Mouse (Mus musculus) heart, embryonic 13.5 days (tissue): ENCODE results near the gene 4930564D02Rik. TPM values are rescaled to one million over a fixed set of nuclear protein-coding genes. Genes with fewer than 3 reads are reported as not detected.
A peak's percentile ranks its signal among the peaks of the same experiment; 100 is the strongest.

ENCODE experiments used
- ATAC-seq: fragments of 200-750 bp; cut with Nextera tagmentation; 2 replicates; pipeline ENCODE4 v1.8.0; 2017; ENCODE audit warnings: moderate TSS enrichment; ENCODE audit not compliant: insufficient number of reproducible peaks, low FRiP score, low TSS enrichment; ENCODE audit errors: extremely low read depth
- H3K27ac ChIP-seq: fragments of 300-500 bp; sonication (generic); replicated peaks from 2 replicates; pipeline ENCODE4 v1.5.1; 2015; ENCODE audit warnings: moderate library complexity, mild to moderate bottlenecking, inconsistent platforms
- H3K27me3 ChIP-seq: fragments of 300-500 bp; sonication (generic); replicated peaks from 2 replicates; pipeline ENCODE4 v1.6.1; 2015; ENCODE audit warnings: mild to moderate bottlenecking, inconsistent platforms
- H3K36me3 ChIP-seq: fragments of 300-500 bp; sonication (generic); 2 replicates; pipeline ENCODE4 v1.6.1; 2015; ENCODE audit warnings: mild to moderate bottlenecking, inconsistent platforms
- H3K4me1 ChIP-seq: fragments of 300-500 bp; sonication (generic); 2 replicates; pipeline ENCODE4 v1.6.1; 2015; ENCODE audit warnings: inconsistent platforms
- H3K4me2 ChIP-seq: fragments of 300-500 bp; sonication (generic); 2 replicates; pipeline ENCODE4 v1.6.1; 2015; ENCODE audit warnings: inconsistent platforms, mild to moderate bottlenecking, moderate library complexity
- H3K4me3 ChIP-seq: fragments of 300-500 bp; sonication (generic); 2 replicates; pipeline ENCODE4 v1.5.1; 2015; ENCODE audit warnings: moderate library complexity, mild to moderate bottlenecking, inconsistent platforms
- H3K9ac ChIP-seq: fragments of 300-500 bp; sonication (generic); 2 replicates; pipeline ENCODE4 v1.6.1; 2015; ENCODE audit warnings: inconsistent platforms, mild to moderate bottlenecking, moderate library complexity
- H3K9me3 ChIP-seq: fragments of 300-500 bp; sonication (generic); 2 replicates; pipeline ENCODE4 v1.6.1; 2016; ENCODE audit warnings: inconsistent platforms
- WGBS: fragments of 180-500 bp; shearing (Covaris S2); methylation state at CpG from one replicate; pipeline ENCODE4 v1.1.7; 2015; ENCODE audit warnings: mixed read lengths; 5-methylcytosine and 5-hydroxymethylcytosine counted together
- polyA plus RNA-seq: library from polyadenylated mRNA; unstranded; fragments of >200 nt; fragmentation: Nextera tagmentation; extraction: Ambion mirVana; gene quantifications from 2 replicates; pipeline ENCODE4 v1.2.1, GENCODE M21; 2015

4930564D02Rik gene
- polyA plus RNA-seq, 1 experiment from 2014 or later = not detected

DNA sequence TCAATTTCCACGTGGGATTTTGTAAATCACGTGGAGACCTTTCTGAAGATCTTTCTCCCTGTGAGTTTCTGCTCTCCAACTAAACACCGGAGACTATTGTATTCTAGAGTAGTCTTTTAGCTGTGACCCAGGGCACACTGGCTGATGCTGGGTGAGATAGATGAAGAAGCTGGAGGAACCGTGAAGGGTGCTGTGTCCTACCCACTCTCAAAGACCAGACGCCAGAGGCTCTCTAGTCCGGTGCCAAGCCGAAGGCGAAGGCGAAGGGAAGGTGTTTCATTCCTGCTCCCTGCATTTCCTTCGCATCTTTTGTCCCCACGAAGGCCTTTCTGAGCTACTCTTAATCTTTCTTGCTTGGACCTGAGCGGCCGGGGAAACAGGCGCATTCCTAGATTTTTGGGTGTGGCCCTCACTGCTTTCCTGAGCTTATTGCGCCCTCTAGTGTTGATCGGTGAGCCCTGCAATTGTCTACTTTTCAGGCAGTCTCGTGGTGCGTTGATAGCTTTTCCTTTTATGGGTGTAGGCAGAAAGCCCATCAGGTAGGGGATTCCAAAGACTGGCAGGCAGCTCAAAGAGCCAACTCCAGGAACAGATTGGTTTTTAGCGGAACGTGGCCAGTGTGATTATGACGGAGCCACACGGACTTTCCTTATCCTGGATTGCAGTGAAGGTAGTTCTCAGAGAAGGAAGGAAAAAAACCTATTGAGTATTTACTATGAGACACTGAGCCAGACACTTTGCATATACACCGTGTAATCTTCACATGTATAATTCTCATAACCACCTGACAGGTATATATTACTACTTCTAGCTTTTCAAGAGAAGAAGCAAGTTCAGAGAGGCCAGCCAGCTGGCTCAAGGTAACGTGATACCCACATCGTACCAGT is 7.8 kb upstream of the 4930564D02Rik start:
- no peak for ATAC-seq
- Histone ChIP-seq H3K36me3 (no peaks in the 10 kb centered on the region), H3K27me3 (no peaks in the 10 kb centered on the region), H3K4me3 (peak overlapping the region; percentile 45), H3K9ac (peak overlapping the region; percentile 75), H3K27ac (no peak overlapping the region), H3K9me3 (no peaks in the 10 kb centered on the region), H3K4me2 (peak overlapping the region; percentile 70), H3K4me1 (peaks cover 42% of the 10 kb centered on the region)
- WGBS = 12% methylated on average over 25 of the region's 25 CpGs

- Histone ChIP-seq H3K4me2 (no peak overlapping the region), H3K4me3 (no peak overlapping the region), H3K27ac (no peak overlapping the region), H3K36me3 (no peaks in the 10 kb centered on the region), H3K9me3 (no peaks in the 10 kb centered on the region), H3K27me3 (no peaks in the 10 kb centered on the region), H3K9ac (no peak overlapping the region), H3K4me1 (peaks cover 32% of the 10 kb centered on the region)
- WGBS = 23% methylated on average over 7 of the region's 7 CpGs
- ATAC-seq = no peak
These were observed 6.7 kb upstream of the 4930564D02Rik start for GRCm38 (mm10) chr3:105059911-105060310.

GRCm38 (mm10) chr3:105060992-105061391 is 5.7 kb upstream of the 4930564D02Rik start:
- no peak for ATAC-seq
- Histone ChIP-seq H3K4me3 (no peak overlapping the region), H3K4me2 (no peak overlapping the region), H3K9ac (no peak overlapping the region), H3K36me3 (no peaks in the 10 kb centered on the region), H3K9me3 (no peaks in the 10 kb centered on the region), H3K4me1 (peaks cover 21% of the 10 kb centered on the region), H3K27me3 (no peaks in the 10 kb centered on the region), H3K27ac (no peak overlapping the region)
- 68% methylated on average over 6 of the region's 6 CpGs for WGBS

DNA sequence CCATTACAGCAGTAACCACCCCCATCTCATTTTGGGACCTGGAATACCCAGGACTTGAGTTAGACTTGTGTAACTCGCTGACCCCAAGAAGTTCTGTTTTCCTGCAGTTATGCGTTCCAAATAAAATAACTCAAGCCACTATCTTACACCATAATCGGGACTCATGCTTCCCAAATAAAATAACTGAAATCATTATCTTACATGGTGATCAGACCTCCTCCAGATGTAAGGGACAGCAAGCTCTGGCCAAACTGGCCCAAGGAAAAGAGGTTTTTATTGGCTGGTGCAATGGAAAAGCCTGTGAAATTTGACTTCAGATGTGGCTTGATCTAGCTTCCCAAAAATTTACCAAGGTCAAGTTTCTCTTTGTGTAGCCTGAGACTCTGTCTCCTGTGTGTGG is 5.1 kb upstream of the 4930564D02Rik start:
- Histone ChIP-seq H3K9ac (no peak overlapping the region), H3K9me3 (no peaks in the 10 kb centered on the region), H3K4me3 (no peak overlapping the region), H3K27ac (no peak overlapping the region), H3K4me1 (peaks cover 20% of the 10 kb centered on the region), H3K27me3 (no peaks in the 10 kb centered on the region), H3K36me3 (no peaks in the 10 kb centered on the region), H3K4me2 (no peak overlapping the region)
- ATAC-seq = no peak
- 73% methylated on average over 3 of the region's 3 CpGs for WGBS

GRCm38 (mm10) chr3:105061991-105062390 is 4.7 kb upstream of the 4930564D02Rik start:
- H3K27me3 ChIP-seq = no peaks in the 10 kb centered on the region
- no peaks in the 10 kb centered on the region for H3K36me3 ChIP-seq
- WGBS = 56% methylated on average over 1 of the region's 1 CpGs
- no peak overlapping the region for H3K9ac ChIP-seq
- H3K4me3 ChIP-seq = no peak overlapping the region
- H3K4me1 ChIP-seq = peaks cover 20% of the 10 kb centered on the region
- H3K9me3 ChIP-seq = no peaks in the 10 kb centered on the region; the same call in 1 of the 2 replicates
- no peak overlapping the region for H3K27ac ChIP-seq
- ATAC-seq = no peak
- no peak overlapping the region for H3K4me2 ChIP-seq

GRCm38 (mm10) chr3:105062676-105063075 is 4.0 kb upstream of the 4930564D02Rik start:
- no peak for ATAC-seq
- Histone ChIP-seq H3K9ac (no peak overlapping the region), H3K36me3 (no peaks in the 10 kb centered on the region), H3K4me1 (peaks cover 20% of the 10 kb centered on the region), H3K4me3 (no peak overlapping the region), H3K27ac (no peak overlapping the region), H3K27me3 (no peaks in the 10 kb centered on the region), H3K4me2 (no peak overlapping the region), H3K9me3 (no peaks in the 10 kb centered on the region; the same call in 1 of the 2 replicates)
- 70% methylated on average over 9 of the region's 9 CpGs for WGBS

DNA sequence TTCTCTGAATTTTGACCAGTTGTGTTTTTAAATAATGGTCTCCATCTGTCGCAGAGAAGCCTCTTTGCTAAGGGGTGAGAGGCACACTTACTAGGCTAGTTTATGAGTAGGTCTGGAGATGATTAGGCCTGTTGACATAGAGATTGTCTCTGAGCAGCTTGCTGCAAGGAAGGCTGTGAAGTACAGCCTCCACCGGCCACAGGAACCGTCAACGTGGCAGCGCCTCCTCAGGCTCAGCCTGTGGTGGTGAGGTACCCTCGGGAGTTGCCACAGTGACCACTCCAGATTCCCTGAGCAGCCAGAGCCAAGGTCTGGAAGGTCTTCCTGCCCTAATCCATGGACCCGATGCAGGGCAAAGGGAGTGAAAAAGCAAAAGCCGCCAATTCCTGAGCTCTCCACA is 3.9 kb downstream of the 4930564D02Rik start:
- Histone ChIP-seq H3K36me3 (no peaks in the 10 kb centered on the region), H3K27me3 (no peaks in the 10 kb centered on the region), H3K9me3 (no peaks in the 10 kb centered on the region; the same call in 1 of the 2 replicates), H3K9ac (no peak overlapping the region), H3K27ac (no peak overlapping the region), H3K4me1 (no peaks in the 10 kb centered on the region), H3K4me3 (no peak overlapping the region), H3K4me2 (no peak overlapping the region)
- WGBS = 57% methylated on average over 8 of the region's 8 CpGs
- ATAC-seq = no peak

GRCm38 (mm10) chr3:105071251-105071650 is 4.6 kb downstream of the 4930564D02Rik start:
- H3K27ac ChIP-seq = no peak overlapping the region
- no peaks in the 10 kb centered on the region; the same call in 1 of the 2 replicates for H3K9me3 ChIP-seq
- no peaks in the 10 kb centered on the region for H3K4me1 ChIP-seq
- no peak overlapping the region for H3K4me2 ChIP-seq
- ATAC-seq = no peak
- 81% methylated on average over 5 of the region's 5 CpGs for WGBS
- H3K36me3 ChIP-seq = no peaks in the 10 kb centered on the region
- H3K4me3 ChIP-seq = no peak overlapping the region
- no peaks in the 10 kb centered on the region for H3K27me3 ChIP-seq
- no peak overlapping the region for H3K9ac ChIP-seq

DNA sequence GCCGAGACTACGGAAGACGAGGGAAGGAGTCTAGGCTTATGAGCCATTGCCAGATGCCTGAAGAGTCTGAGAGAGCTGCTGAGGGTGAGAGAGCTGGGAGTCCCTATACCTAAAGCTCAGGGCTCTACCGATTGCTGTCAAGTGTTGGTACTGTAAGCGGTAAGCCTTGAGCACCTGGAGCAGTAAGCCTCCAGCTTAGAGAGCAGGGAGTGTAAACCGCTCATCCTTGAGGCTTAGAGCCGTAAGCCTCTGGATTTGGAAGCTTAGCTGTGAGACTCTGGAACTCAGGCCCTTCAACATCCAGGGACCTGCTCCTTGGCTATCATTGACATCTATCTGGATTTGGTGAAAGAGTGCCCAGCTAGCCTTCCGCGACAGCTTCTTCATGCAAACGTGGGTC is 5.9 kb downstream of the 4930564D02Rik start:
- Histone ChIP-seq H3K27me3 (0 out of 2 replicates have a peak, but pooled peaks cover 3% of the 10 kb centered on the region), H3K4me3 (no peak overlapping the region), H3K27ac (no peak overlapping the region), H3K36me3 (no peaks in the 10 kb centered on the region), H3K9ac (no peak overlapping the region), H3K4me1 (no peaks in the 10 kb centered on the region), H3K4me2 (no peak overlapping the region), H3K9me3 (no peaks in the 10 kb centered on the region)
- ATAC-seq = no peak
- 84% methylated on average over 10 of the region's 10 CpGs for WGBS

GRCm38 (mm10) chr3:105075796-105076195 is 9.2 kb downstream of the 4930564D02Rik start:
- no peak overlapping the region for H3K4me3 ChIP-seq
- no peaks in the 10 kb centered on the region for H3K9me3 ChIP-seq
- 82% methylated on average over 5 of the region's 5 CpGs for WGBS
- 0 out of 2 replicates have a peak, but pooled peaks cover 3% of the 10 kb centered on the region for H3K4me1 ChIP-seq
- no peak overlapping the region for H3K27ac ChIP-seq
- 0 out of 2 replicates have a peak, but pooled peaks cover 5% of the 10 kb centered on the region for H3K27me3 ChIP-seq
- ATAC-seq = no peak
- H3K9ac ChIP-seq = no peak overlapping the region
- no peaks in the 10 kb centered on the region for H3K36me3 ChIP-seq
- no peak overlapping the region for H3K4me2 ChIP-seq

DNA sequence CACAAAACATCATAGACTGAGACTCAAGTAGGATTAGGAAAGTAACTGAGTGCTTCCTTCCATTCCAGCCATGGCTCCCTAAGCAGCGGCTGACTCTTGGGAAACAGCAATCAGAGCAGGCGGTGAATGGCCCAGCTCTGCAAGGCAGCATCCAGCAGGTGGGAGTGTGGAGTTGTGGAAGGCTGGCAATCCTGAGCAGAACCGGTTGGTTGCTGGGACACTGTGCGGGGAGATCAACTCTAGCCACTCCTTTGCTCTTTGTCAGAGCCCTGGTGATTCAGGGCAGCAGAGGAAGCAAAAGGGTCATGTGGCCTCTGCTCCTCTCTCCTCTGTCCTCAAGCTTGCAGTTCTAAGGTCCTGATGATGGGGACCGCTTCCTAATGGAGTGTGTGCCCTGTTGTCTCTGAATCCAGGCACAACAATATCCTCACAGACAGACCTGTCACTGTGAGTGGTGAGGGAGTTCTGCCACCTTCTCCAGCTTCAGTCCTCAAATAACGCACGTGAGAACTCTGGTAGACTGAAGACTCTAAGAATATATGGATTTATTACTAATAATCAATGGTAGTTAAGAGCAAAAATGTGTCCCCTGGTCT is 11.7 kb downstream of the 4930564D02Rik start:
- H3K27ac ChIP-seq = no peak overlapping the region
- H3K9ac ChIP-seq = no peak overlapping the region
- no peaks in the 10 kb centered on the region for H3K9me3 ChIP-seq
- no peak overlapping the region for H3K4me3 ChIP-seq
- H3K4me1 ChIP-seq = 0 out of 2 replicates have a peak, but pooled peaks cover 3% of the 10 kb centered on the region
- 24% methylated on average over 7 of the region's 7 CpGs for WGBS
- 0 out of 2 replicates have a peak, but pooled peaks cover 5% of the 10 kb centered on the region for H3K27me3 ChIP-seq
- ATAC-seq = peak; percentile 66; the same call in 1 of the 2 replicates
- no peaks in the 10 kb centered on the region for H3K36me3 ChIP-seq
- no peak overlapping the region for H3K4me2 ChIP-seq
